Mouse (Mus musculus) spleen, adult 12 weeks (tissue): Measurements from ENCODE around the gene Tnnc2.
A peak's percentile ranks its signal among the peaks of the same experiment; 100 is the strongest.
"Not testable (repeated sequence)": the region's sequence is repeated elsewhere in the genome, so short reads cannot be mapped to it uniquely, and the experiment has no call there.

Experiments
- DNase-seq: peaks from one replicate; pipeline ENCODE4 v3.0.0; 2022; ENCODE audit warnings: low spot score

The Tnnc2 gene

DNA sequence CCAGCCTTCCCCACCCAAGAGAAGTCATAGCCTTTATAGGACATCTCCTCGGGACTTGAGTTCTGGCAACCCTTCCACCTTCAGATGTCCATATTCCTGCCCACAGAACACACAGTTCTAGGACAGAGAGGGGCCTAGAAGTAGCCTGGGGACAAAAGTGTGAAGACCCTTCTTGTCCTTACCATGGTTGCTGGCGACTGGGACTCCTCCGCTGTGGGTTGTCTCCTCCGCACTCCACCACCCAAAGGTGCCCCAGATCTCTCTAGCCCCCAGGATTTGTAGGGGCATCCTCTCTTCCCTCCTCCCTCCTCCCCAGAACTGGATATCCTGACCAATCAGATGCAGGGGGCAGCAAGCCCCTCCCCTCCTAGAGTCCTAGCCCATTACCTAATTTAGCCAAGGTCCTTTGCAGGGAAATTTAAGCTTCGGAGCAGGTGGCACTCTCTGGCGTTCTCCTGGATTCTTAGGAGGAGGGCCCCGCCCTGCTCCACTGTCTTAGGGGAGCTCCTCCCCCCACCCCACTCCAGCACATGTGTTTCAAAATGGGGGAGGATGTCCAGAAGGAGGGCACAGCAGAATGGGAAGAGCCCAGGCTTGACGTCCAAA, at the start of gene Tnnc2:
Gene Tnnc2 (minus strand): TSS at position 487 of the 606 bp plus-strand sequence.
- DNase-seq = no peak

DNA sequence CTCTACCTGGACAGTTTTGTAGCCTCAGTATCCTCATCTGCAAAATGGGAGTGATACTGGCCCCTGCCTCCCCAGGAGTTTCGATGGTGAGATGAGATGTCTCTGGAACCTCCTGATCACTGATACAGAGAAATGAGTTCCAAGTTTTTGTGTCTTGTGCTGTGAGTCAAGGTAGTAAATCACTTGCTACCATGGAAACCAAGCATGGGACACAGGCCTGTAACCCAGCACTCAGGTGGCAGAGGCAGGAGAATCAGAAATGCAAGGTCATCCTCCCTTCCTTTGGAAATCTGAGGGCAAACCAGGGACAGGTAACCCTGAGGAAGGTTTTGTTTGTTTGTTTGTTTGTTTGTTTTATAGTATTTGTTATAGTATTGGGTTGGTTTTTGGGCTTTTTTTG, 49.3 kb upstream of the Tnnc2 start:
- DNase-seq = no peak

DNA sequence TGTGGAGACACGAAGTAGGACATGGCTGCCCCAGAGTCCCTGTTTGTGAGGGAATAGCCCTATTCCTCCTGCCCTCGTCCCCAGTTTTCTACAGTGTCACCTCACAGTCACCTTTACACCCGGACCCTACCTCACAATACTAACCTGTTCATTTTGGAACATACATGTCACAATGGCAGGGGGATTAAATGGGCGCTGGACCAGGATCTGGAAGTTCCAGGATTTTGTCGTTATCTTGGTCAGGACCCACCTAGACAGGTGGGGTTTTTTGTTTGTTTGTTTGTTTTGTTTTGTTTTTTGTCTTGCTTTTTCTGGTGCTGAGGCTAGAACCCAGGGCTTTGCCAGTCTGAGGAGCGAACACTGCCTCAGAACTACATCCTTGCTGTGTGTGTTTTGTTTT, 48.7 kb upstream of the Tnnc2 start, which contains the start of gene Spata25:
Gene Spata25 (minus strand): TSS at position 101 of the 400 bp plus-strand sequence.
- no peak for DNase-seq

DNA sequence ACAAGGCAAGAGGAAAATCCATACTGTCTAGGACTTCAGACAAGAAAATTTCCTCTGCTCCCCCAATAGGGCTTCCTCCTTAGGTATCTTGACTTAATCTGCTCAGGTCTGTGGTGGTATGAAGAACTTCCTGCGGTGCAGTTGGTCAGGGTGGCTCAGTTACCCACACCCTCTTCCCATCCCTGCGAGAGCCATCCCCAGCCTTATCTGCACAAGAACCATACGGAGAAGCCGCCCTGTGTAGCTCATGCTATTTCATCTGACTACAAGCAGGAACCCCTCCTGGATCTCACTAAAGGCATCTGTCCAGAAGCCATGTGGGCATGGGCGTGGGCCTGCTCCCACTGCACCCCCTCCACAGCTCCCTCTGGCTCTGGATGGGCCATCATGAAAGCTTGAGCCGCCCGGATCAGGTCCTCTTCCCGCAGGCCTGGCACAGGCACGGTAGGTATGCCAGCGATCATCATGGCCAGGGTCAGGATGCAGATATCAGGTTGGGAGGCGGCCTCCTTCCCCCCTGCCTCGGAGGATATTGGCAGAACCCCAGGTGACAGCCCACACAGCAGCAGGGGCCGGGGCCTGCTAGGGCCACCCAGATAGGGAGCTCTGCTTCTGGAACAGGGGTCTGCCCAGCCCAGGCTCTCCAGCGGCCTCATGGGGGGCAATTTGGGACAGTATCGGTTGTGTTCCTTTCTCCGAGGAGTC, 47.5 kb upstream of the Tnnc2 start:
- no peak for DNase-seq

DNA sequence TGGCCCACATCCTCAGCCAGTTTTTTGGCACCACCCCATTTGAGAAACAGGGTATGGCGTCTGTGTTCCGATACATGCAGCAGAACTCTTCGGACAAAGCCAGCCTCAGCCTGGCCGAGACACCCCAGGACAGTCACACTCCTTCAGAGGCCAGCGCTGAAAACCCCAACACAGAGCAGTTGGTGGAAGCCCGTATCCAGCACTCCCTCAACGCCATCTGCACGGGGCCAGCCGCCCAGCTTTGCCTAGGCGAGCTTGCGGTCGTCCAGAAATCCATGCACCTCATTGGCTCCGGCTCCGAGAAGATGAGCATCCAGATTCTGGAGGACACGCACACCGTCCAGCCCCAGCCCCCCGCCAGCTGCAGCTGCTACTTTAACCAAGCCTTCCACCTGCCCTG, 45.8 kb upstream of the Tnnc2 start:
- DNase-seq = no peak

DNA sequence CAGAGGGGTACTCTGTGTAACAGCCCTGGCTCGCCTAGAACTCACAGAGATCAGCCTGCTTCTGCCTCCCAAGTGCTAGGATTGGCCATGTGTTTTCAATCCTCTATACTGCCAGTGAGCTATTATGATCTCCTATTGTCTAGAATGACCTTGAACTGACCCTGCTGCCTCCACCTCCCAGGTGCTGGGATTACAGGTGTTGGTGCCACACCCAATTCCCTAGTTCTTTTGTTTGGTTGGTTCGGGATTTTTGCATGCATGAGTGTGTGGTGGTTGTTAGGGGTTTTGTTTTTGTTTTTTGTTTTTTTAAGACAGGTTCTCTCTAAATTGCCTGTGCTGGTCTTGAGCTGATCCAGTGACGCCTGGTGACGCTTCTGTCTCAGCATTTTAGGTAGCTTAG, 44.2 kb upstream of the Tnnc2 start:
- DNase-seq = no peak

DNA sequence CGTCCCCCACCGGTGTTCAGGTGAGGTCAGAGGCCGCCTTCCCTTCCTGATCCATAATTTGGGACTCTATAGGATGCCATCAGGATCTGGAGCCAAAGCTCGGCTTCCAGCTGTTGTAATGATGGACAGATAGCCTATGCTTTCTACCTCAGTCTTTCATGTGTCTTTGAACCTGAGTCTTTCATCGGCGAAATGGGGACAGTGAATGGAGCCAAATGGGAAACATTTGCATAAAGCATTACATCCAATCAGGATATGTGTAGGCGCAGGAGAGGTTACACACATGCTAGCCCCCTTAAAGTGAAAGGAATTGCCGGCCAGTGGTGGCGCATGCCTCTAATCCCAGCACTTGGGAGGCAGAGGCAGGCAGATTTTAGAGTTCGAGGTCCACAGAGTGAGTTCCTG, 43.4 kb upstream of the Tnnc2 start:
- DNase-seq = no peak

DNA sequence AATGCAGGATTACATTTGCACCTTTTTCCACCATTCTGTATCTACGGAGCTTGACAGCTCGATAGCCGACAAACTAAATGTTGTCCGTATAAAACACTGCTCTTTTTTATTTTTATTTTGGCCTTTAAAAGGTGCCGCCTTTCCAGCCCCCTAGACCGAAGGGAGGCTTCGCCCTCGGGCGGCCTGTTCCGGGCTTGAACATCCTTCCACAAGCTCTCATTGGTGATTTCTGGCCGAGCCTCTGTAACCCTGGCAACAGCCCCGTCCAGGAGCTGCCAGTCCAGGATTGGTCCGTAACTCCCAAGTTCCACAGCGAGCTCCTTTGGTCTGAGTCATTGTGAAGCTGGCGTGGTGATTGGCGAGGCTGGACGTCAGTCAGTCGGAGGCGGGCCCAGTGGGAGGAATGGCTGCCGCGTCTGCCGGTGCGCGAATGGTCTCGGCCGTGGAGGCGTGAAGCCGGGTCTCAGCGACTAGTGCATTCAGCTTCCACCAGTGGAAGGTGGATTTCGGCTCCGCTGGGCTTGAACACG, 42.9 kb upstream of the Tnnc2 start, which contains the start of gene Zswim1:
Gene Zswim1 (plus strand): TSS at position 51 of the 530 bp plus-strand sequence.
- DNase-seq = peak; percentile 100

DNA sequence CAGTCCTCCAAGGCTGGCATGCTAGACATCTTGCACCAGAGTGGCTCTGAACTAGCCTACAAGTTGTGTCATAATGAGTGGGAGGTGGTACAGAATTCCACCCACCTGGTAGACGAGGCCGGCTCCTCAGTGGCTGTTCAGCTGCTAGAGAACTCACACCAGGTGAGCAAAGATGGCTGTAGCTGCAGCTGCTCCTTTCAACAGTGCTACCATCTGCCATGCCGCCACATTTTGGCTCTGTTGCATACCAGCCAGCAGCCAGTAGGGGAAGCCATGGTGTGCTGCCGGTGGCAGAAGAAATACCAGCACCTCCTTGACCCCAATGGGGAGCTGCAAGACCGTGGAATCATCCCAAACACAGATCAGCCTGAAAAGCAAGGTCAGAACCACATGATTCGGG, 41.3 kb upstream of the Tnnc2 start:
- no peak for DNase-seq

DNA sequence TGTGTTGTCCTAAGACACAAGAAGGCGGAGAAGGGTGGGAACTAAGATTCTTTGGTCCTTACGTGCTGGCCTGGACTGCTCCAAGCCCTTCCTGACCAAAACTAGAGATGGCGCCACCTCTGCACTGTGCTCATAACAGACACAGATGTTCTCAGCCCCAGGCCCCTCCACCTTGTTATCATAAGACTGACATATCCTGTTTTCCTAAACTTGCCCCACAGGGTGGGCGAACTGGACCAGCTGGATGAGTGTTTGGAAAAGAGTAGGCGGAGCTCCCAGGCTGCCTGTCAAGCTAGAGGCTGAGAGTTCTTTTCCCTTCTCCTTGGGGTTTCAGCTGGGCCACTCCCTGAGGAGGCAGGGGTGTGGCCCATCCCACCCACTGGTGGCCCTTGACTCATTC, 37.9 kb upstream of the Tnnc2 start:
- no peak for DNase-seq

DNA sequence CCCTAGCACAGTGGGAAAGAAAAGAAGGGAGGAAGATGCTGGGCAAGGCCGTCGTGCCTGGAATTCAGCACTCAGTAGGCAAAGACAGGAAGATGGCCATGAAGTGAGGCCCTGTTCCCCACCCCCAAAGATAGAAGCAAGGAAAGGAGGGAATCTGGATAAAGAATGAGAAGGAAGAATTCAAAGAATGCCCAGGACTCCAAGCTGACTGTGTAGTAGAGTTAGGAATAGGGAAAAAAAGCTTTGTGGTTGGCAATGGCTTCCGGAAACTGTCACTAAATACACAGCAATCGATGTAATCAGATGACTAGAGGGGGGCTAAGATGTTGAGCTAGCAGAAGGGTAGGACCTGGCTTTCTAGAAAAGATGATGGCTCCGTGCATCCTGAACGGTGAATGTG, 37.4 kb upstream of the Tnnc2 start:
- DNase-seq = no peak

DNA sequence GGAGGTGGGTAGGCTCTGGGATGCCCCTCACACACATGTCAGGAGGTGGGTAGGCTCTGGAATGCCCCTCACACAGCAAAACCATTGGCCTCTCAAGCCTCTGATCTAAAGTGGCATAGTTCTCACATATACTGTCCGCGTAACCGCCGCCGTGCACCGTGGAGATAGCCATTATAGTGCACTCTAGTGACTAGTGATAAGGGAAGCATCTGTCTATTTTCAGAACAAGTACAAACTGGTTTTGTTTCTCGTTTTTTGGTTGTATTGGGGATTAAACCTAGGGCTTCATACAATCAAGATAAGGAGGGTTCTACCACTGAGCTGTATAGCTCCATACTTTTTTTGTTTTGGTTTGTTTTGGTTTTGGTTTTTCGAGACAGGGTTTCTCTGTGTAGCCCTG, 36.1 kb upstream of the Tnnc2 start:
- no peak for DNase-seq

DNA sequence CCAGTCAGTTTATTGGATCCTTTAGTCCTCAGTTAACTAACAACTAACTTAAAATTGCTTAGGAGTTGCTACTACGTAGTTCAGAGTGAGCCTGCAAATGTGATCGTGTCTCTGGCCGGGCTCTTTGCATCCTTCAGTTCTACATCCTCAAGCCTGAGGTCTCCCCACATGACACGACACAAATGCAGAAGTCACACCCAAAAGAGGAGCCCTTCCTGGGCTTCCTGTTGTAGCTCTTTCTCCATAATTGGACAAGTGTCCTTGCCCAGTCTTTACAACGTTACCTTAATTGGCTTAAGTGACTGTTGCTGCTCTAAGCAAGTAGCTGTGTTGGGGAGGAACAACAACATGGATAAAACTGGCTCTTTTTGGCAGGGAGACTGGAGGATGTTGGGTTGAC, 35.6 kb upstream of the Tnnc2 start:
- DNase-seq = no peak

DNA sequence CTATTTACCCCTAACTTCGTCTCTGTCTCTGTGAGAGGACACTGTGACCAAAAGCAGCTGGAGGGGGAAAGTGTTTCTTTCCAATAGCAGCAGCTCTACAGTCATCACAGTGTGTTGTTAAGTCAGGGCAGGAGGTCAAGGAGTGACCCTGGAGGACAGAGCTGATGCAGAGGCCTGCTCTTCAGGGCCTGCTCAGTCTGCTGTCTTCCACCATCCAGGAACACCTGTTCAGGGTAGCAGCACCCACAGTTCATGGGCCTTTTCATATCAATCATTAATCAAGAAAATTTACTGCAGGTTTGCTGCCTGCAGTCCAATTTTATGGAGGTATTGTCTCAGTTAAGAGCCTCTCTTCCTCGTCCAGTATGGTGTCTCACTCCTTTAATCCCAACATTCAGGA, 33.8 kb upstream of the Tnnc2 start:
- no peak for DNase-seq

DNA sequence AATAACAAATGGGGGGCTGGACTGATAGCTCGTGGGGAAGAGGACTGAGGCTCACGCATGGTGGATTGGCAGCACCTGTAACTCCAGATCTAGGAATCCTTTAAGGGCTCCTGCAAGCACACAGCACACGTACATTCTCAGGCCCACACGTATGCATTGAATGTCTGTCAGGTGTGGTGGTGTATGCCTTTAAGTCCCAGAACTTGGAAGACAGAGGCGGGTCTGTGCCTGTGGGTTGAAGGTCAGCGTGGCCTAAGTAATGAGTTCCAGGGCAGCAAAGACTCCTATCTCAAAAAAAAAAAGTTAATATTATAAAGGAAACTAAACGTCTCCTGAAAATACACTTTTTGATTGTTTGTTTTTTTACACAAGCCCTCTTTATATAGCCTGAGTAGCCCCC, 26.8 kb upstream of the Tnnc2 start:
- DNase-seq = no peak

DNA sequence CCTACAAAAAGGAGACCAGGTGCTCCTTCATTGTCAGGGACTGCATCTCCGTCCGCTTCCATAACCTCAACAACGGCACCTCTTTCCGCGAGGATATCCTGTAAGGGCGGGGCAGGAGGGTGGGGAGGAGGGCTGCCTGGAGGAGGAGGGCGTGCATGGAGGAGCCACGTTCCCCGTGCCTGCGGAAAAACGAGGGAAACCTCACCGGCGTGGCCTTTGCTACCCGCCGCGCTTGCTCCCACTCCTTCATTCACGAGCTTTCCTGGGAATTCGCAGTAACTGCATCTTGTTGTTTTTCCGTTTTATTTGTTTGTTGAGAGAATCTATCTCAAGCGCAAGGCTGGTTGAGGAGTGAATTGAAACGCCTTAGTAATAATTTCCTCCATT, 25.6 kb upstream of the Tnnc2 start:
- DNase-seq = no peak

DNA sequence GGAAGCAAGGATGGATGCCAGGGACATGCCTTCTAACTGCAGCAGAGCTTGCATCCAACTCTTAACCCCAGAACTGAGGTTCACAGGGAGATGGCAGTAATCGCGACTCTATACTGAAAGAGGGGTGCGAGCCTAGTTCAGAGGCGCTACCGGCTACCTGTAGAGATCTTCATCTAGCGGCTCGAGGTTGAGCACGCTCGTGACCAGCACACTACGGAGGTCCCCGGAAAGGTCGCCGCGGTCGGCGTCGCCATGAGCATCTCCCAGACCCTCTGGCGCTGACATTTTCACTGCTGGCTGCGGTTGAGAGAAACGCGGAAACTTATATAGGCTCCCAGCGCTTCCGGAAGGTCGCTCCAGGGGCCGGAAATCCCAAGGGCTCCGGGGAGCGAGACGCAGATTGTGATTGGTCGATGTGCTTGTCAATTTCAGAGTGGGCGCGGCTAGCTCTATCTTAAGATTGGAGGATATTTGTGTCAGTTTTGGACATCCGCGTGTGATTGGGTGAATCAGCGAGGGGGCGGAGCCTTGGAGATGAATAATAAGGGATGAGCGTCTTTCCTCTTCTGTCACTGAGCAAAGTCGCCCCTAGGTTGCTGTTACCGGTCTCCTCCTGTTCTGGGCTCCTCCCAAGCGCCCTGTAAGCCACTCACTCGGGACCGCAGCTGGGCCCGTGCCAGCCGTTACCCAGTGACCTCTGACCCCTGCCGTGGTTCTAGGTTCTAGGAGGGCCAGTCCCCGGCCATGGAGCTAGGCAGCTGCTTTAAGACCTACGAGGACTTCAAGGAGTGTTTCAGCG, 25.0 kb upstream of the Tnnc2 start, which contains the start of the genes Acot8 and Zswim3:
Gene Acot8 (minus strand): TSS at position 350 of the 799 bp plus-strand sequence.
Gene Zswim3 (plus strand): TSS at position 566 of the 799 bp plus-strand sequence.
- DNase-seq = peak; percentile 98

DNA sequence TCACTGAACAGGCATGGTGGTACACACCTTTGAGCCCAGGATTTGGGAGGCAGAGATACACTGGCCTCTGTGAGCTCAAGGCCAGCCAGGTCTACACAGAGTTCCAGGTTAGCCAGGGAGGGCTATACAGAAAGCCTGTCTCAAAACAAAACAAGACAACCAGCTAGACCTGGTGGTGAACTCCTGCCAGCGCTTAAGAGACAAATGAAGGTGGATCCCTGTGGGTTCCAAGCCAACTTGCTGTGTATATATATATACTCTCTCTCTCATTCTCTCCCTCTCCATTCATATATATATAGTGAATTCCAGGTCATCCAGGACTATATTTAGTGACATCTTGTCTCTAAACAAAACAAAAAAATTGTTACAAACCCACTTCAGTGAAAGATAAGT, 24.1 kb upstream of the Tnnc2 start:
- DNase-seq = no peak

DNA sequence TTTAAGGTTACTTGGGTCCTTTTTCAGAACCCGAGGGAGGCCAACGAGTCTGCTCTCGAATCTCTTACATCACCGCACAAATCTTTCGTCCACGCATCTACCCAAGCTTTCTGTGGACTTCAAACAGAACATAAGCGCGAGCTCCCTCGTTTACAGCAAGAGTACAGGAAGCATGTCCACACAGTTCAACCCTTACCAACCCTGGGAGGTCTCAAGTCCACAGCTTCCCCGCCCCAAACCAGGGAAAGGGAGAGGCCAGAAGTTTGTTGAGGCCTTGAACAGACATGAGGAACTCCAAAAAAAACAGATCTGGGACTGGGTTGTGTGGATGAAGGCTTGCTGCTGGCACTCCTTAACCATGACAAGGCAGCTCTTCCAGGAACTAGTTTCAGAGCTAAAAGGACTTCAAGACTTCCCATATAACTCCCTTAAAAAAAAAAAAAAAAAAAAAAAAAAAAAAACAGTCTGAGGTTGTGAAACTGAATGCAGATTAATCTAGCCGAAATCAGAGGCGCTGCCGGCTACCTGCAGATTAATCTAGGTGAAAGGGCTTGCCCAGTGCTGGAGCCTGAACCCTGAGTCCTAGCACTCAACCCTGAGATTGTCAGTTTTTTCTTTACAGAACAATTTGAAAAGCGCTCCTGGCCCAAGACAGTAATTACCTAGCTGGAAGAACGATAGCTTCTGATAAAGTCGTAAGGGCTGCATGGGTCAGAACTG, 23.6 kb upstream of the Tnnc2 start:
- no peak for DNase-seq

DNA sequence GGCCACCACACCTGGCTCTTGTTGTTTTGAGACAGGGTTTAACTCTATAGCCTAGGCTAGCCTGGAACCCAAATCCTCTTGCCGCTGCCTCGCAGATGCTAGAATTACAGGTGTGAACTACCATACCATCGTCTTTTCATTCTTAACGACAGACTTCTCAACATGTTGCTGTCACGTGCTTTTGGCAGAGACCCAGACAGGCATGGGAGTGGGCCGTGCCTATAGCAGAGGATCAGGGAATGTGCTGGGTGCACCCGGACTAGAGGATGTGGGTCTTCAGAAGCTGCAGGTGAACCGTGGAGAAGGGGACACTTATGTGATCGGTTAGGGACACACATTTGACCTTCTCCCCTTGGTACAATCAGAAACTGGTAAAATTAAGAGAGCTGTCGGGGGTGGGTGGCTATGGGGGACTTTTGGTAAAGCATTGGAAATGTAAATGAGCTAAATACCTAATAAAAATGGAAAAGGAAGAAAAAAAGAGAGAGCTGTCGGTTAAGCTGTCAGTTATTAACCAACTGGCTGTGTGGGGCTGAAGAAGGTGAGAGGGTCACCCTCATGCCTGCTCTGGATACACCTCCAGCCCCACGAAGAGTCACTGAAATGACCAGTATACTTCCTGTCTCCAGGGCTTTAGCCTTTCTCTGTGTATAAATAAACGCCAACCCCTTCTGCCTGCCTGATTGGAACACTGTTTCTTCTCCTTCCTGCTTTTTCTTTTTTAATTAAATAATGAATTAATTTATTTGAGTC, 20.7 kb upstream of the Tnnc2 start:
- DNase-seq = no peak

DNA sequence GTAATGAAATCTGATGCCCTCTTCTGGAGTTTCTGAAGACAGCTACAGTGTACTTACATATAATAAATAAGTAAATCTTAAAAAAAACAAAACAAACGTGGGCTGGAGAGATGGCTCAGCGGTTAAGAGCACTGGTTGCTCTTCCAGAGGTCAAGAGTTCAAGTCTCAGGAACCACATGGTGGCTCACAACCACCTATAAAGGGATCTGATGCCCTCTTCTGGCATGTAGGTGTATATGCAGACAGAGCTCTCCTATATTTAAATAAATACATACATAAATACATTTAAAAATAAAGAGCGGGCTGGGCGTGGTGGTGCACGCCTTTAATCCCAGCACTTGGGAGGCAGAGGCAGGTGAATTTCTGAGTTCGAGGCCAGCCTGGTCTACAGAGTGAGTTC, 18.8 kb upstream of the Tnnc2 start:
- DNase-seq = not testable (repeated sequence)
